Mouse (Mus musculus) liver, adult 2 months (tissue): ENCODE measurements around the gene Prdm10.

Experiments
- CTCF ChIP-seq: fragments of 200-500 bp; IDR thresholded peaks from 2 replicates; pipeline ENCODE4 v1.5.1; 2011; ENCODE audit warnings: low read depth, low read length, control low read depth
- POLR2A ChIP-seq: fragments of 200-500 bp; IDR thresholded peaks from 2 replicates; pipeline ENCODE4 v1.6.1; 2011; ENCODE audit warnings: low read length, control low read depth; ENCODE audit not compliant: insufficient read depth; ENCODE audit errors: extremely low read depth

DNA sequence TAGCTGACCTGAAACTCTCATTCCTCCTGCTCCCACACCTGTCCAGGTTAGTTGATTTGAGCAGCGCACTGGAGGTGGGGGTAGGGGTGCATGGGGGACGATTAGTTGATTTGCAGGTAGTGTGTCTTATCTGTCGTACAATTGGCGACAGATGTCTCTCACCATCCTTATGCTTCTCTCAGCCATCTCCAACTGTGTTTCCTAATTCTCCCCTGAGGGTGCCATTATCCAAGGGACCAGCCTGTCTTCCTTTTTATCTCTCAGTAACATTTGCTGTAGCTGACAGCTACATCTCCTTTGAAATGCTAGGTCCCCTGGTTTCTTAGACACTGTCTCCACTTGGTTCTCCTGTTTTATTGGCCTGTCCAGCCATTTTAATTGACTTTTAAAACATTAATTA, 8.2 kb upstream of the Prdm10 start:
- TF ChIP-seq CTCF (no peak), POLR2A (no peak)
